Mouse (Mus musculus) limb, embryonic 12.5 days (tissue): ENCODE measurements around the gene Dnmt3a. TPM values are rescaled to one million over a fixed set of nuclear protein-coding genes. Genes with fewer than 3 reads are reported as not detected.

Experiments used
- ATAC-seq: fragments of 200-750 bp; cut with Nextera tagmentation; 2 replicates; pipeline ENCODE4 v1.8.0; 2017; ENCODE audit warnings: low read depth, moderate TSS enrichment; ENCODE audit not compliant: insufficient number of reproducible peaks, insufficient read depth, low FRiP score, low TSS enrichment
- H3K27ac ChIP-seq: fragments of 300-500 bp; sonication (generic); 2 replicates; pipeline ENCODE4 v1.5.1; 2016; ENCODE audit warnings: mild to moderate bottlenecking, moderate library complexity
- H3K27me3 ChIP-seq: fragments of 300-500 bp; sonication (generic); 2 replicates; pipeline ENCODE4 v1.6.1; 2016; ENCODE audit warnings: mild to moderate bottlenecking, moderate library complexity
- H3K36me3 ChIP-seq: fragments of 300-500 bp; sonication (generic); 2 replicates; pipeline ENCODE4 v1.6.1; 2016; ENCODE audit warnings: mild to moderate bottlenecking, moderate library complexity
- H3K4me1 ChIP-seq: fragments of 300-500 bp; sonication (generic); replicated peaks from 2 replicates; pipeline ENCODE4 v1.6.1; 2016
- H3K4me2 ChIP-seq: fragments of 300-500 bp; sonication (generic); 2 replicates; pipeline ENCODE4 v1.6.1; 2016; ENCODE audit warnings: mild to moderate bottlenecking, moderate library complexity
- H3K4me3 ChIP-seq: fragments of 300-500 bp; sonication (generic); replicated peaks from 2 replicates; pipeline ENCODE4 v1.5.1; 2016; ENCODE audit warnings: mild to moderate bottlenecking
- H3K9ac ChIP-seq: fragments of 300-500 bp; sonication (generic); replicated peaks from 2 replicates; pipeline ENCODE4 v1.6.1; 2016; ENCODE audit warnings: mild to moderate bottlenecking, moderate library complexity
- H3K9me3 ChIP-seq: fragments of 300-500 bp; sonication (generic); 2 replicates; pipeline ENCODE4 v1.6.1; 2016; ENCODE audit warnings: mild to moderate bottlenecking, moderate library complexity
- WGBS: fragments of 180-500 bp; shearing (Covaris S2); methylation state at CpG from one replicate; pipeline ENCODE4 v1.1.7; 2016; 5-methylcytosine and 5-hydroxymethylcytosine counted together
- polyA plus RNA-seq: library from polyadenylated mRNA; unstranded; fragments of >200 nt; fragmentation: Nextera tagmentation; extraction: Ambion mirVana; gene quantifications from 2 replicates; pipeline ENCODE4 v1.2.1, GENCODE M21; 2016

Dnmt3a gene
- polyA plus RNA-seq, 1 experiment from 2014 or later = 282 TPM

- peaks cover 58% of the 10 kb centered on the region for H3K36me3 ChIP-seq
- ATAC-seq = no peak
- H3K27ac ChIP-seq = no peak overlapping the region
- H3K9me3 ChIP-seq = no peaks in the 10 kb centered on the region
- H3K4me2 ChIP-seq = no peak overlapping the region
- no peak overlapping the region for H3K9ac ChIP-seq
- H3K4me1 ChIP-seq = peaks cover 24% of the 10 kb centered on the region
- H3K4me3 ChIP-seq = no peak overlapping the region
- no peaks in the 10 kb centered on the region for H3K27me3 ChIP-seq
- WGBS = 77% methylated on average over 4 of the region's 4 CpGs
Observed at GRCm38 (mm10) chr12:3854419-3854818, 48.6 kb downstream of the Dnmt3a start.

- Histone ChIP-seq H3K27ac (peak overlapping the region; percentile 51), H3K27me3 (no peaks in the 10 kb centered on the region), H3K4me1 (peaks cover 10% of the 10 kb centered on the region), H3K36me3 (peaks cover 55% of the 10 kb centered on the region), H3K4me3 (no peak overlapping the region), H3K9me3 (no peaks in the 10 kb centered on the region), H3K9ac (no peak overlapping the region), H3K4me2 (no peak overlapping the region)
- WGBS = 61% methylated on average over 7 of the region's 7 CpGs
- no peak for ATAC-seq
Observed at GRCm38 (mm10) chr12:3855762-3856501, 50.1 kb downstream of the Dnmt3a start.

GRCm38 (mm10) chr12:3856748-3857147, 50.9 kb downstream of the Dnmt3a start:
- WGBS = 73% methylated on average over 2 of the region's 2 CpGs
- no peaks in the 10 kb centered on the region for H3K9me3 ChIP-seq
- peaks cover 10% of the 10 kb centered on the region for H3K4me1 ChIP-seq
- no peak overlapping the region for H3K4me3 ChIP-seq
- ATAC-seq = no peak
- peaks cover 55% of the 10 kb centered on the region for H3K36me3 ChIP-seq
- H3K4me2 ChIP-seq = no peak overlapping the region
- no peaks in the 10 kb centered on the region for H3K27me3 ChIP-seq
- H3K27ac ChIP-seq = no peak overlapping the region
- no peak overlapping the region for H3K9ac ChIP-seq

GRCm38 (mm10) chr12:3857231-3857630, 51.4 kb downstream of the Dnmt3a start:
- Histone ChIP-seq H3K4me2 (no peak overlapping the region), H3K27ac (no peak overlapping the region), H3K9ac (no peak overlapping the region), H3K9me3 (no peaks in the 10 kb centered on the region), H3K36me3 (peaks cover 60% of the 10 kb centered on the region), H3K4me3 (no peak overlapping the region), H3K4me1 (peaks cover 10% of the 10 kb centered on the region), H3K27me3 (no peaks in the 10 kb centered on the region)
- ATAC-seq = no peak
- 82% methylated on average over 3 of the region's 3 CpGs for WGBS

- Histone ChIP-seq H3K4me3 (no peak overlapping the region), H3K27ac (no peak overlapping the region), H3K9ac (no peak overlapping the region), H3K27me3 (no peaks in the 10 kb centered on the region), H3K36me3 (peaks cover 59% of the 10 kb centered on the region), H3K4me1 (peaks cover 10% of the 10 kb centered on the region), H3K9me3 (no peaks in the 10 kb centered on the region), H3K4me2 (no peak overlapping the region)
- 83% methylated on average over 9 of the region's 9 CpGs for WGBS
- no peak for ATAC-seq
Observed at GRCm38 (mm10) chr12:3857773-3858172, 52.0 kb downstream of the Dnmt3a start.

GRCm38 (mm10) chr12:3858754-3859153, 52.9 kb downstream of the Dnmt3a start:
- ATAC-seq = no peak
- H3K36me3 ChIP-seq = peaks cover 52% of the 10 kb centered on the region
- H3K27ac ChIP-seq = no peak overlapping the region
- WGBS = 90% methylated on average over 4 of the region's 4 CpGs
- H3K4me1 ChIP-seq = peaks cover 10% of the 10 kb centered on the region
- H3K9ac ChIP-seq = no peak overlapping the region
- H3K9me3 ChIP-seq = no peaks in the 10 kb centered on the region
- no peak overlapping the region for H3K4me2 ChIP-seq
- no peaks in the 10 kb centered on the region for H3K27me3 ChIP-seq
- no peak overlapping the region for H3K4me3 ChIP-seq

GRCm38 (mm10) chr12:3859545-3859944, 53.7 kb downstream of the Dnmt3a start:
- no peaks in the 10 kb centered on the region for H3K27me3 ChIP-seq
- no peak for ATAC-seq
- H3K27ac ChIP-seq = no peak overlapping the region
- H3K36me3 ChIP-seq = peaks cover 46% of the 10 kb centered on the region
- H3K4me2 ChIP-seq = no peak overlapping the region
- no peaks in the 10 kb centered on the region for H3K9me3 ChIP-seq
- H3K9ac ChIP-seq = no peak overlapping the region
- 50% methylated on average over 3 of the region's 3 CpGs for WGBS
- H3K4me1 ChIP-seq = peaks cover 10% of the 10 kb centered on the region
- H3K4me3 ChIP-seq = no peak overlapping the region

- Histone ChIP-seq H3K27me3 (no peaks in the 10 kb centered on the region), H3K9me3 (no peaks in the 10 kb centered on the region), H3K36me3 (peaks cover 50% of the 10 kb centered on the region), H3K4me1 (peaks cover 10% of the 10 kb centered on the region), H3K9ac (no peak overlapping the region), H3K4me3 (no peak overlapping the region), H3K27ac (no peak overlapping the region), H3K4me2 (no peak overlapping the region)
- WGBS = 39% methylated on average over 5 of the region's 5 CpGs
- no peak for ATAC-seq
Observed at GRCm38 (mm10) chr12:3860005-3860404, 54.2 kb downstream of the Dnmt3a start.

GRCm38 (mm10) chr12:3861665-3862228, 55.9 kb downstream of the Dnmt3a start:
- Histone ChIP-seq H3K9me3 (no peaks in the 10 kb centered on the region), H3K4me3 (no peak overlapping the region), H3K4me2 (no peak overlapping the region), H3K4me1 (peaks cover 8% of the 10 kb centered on the region), H3K27ac (no peak overlapping the region), H3K27me3 (no peaks in the 10 kb centered on the region), H3K36me3 (peaks cover 66% of the 10 kb centered on the region), H3K9ac (no peak overlapping the region)
- WGBS = 85% methylated on average over 4 of the region's 4 CpGs
- no peak for ATAC-seq

- ATAC-seq = no peak
- WGBS = 87% methylated on average over 6 of the region's 6 CpGs
- H3K4me2 ChIP-seq = no peak overlapping the region
- H3K4me3 ChIP-seq = no peak overlapping the region
- no peaks in the 10 kb centered on the region for H3K27me3 ChIP-seq
- no peak overlapping the region for H3K27ac ChIP-seq
- peaks cover 64% of the 10 kb centered on the region for H3K36me3 ChIP-seq
- H3K9ac ChIP-seq = no peak overlapping the region
- no peaks in the 10 kb centered on the region for H3K9me3 ChIP-seq
- H3K4me1 ChIP-seq = peaks cover 10% of the 10 kb centered on the region
Observed at GRCm38 (mm10) chr12:3862253-3862652, 56.4 kb downstream of the Dnmt3a start.

- no peak overlapping the region for H3K4me3 ChIP-seq
- peaks cover 14% of the 10 kb centered on the region for H3K4me1 ChIP-seq
- ATAC-seq = no peak
- H3K27me3 ChIP-seq = no peaks in the 10 kb centered on the region
- 91% methylated on average over 8 of the region's 8 CpGs for WGBS
- peaks cover 64% of the 10 kb centered on the region for H3K36me3 ChIP-seq
- H3K4me2 ChIP-seq = no peak overlapping the region
- no peak overlapping the region for H3K27ac ChIP-seq
- H3K9me3 ChIP-seq = no peaks in the 10 kb centered on the region
- no peak overlapping the region for H3K9ac ChIP-seq
Observed at GRCm38 (mm10) chr12:3864208-3864607, 58.4 kb downstream of the Dnmt3a start.

GRCm38 (mm10) chr12:3865594-3865993, 59.8 kb downstream of the Dnmt3a start:
- H3K27me3 ChIP-seq = no peaks in the 10 kb centered on the region
- H3K9me3 ChIP-seq = no peaks in the 10 kb centered on the region
- no peak for ATAC-seq
- H3K27ac ChIP-seq = no peak overlapping the region
- no peak overlapping the region for H3K9ac ChIP-seq
- 90% methylated on average over 8 of the region's 8 CpGs for WGBS
- peaks cover 55% of the 10 kb centered on the region for H3K36me3 ChIP-seq
- H3K4me1 ChIP-seq = peaks cover 23% of the 10 kb centered on the region
- H3K4me3 ChIP-seq = no peak overlapping the region
- H3K4me2 ChIP-seq = no peak overlapping the region
